Mouse (Mus musculus) embryonic facial prominence, embryonic 11.5 days (tissue): ENCODE measurements around the gene Mgat4d. TPM values are rescaled to one million over a fixed set of nuclear protein-coding genes. Genes with fewer than 3 reads are reported as not detected.
"Not testable (repeated sequence)": the region's sequence is repeated elsewhere in the genome, so short reads cannot be mapped to it uniquely, and the experiment has no call there.

Experiments used
- ATAC-seq: fragments of 200-750 bp; cut with Nextera tagmentation; replicated peaks from 2 replicates; pipeline ENCODE4 v1.8.0; 2017; ENCODE audit warnings: low read depth; ENCODE audit not compliant: insufficient number of reproducible peaks, low FRiP score, low TSS enrichment
- DNase-seq: peaks from one replicate; pipeline ENCODE4 v3.0.0-alpha.2; 2015; ENCODE audit warnings: low spot score
- H3K27ac ChIP-seq: fragments of 300-500 bp; sonication (generic); replicated peaks from 2 replicates; pipeline ENCODE4 v1.5.1; 2014; ENCODE audit warnings: mild to moderate bottlenecking, low read depth, low read length, control low read depth
- H3K27me3 ChIP-seq: fragments of 300-500 bp; sonication (generic); 2 replicates; pipeline ENCODE4 v1.6.1; 2014; ENCODE audit warnings: mild to moderate bottlenecking, low read length, moderate library complexity, mixed read lengths; ENCODE audit not compliant: control insufficient read depth, insufficient read depth
- H3K36me3 ChIP-seq: fragments of 300-500 bp; sonication (generic); replicated peaks from 2 replicates; pipeline ENCODE4 v1.6.1; 2014; ENCODE audit warnings: low read depth, mild to moderate bottlenecking, low read length, moderate library complexity, mixed read lengths; ENCODE audit not compliant: control insufficient read depth, insufficient read depth
- H3K4me1 ChIP-seq: fragments of 300-500 bp; sonication (generic); 2 replicates; pipeline ENCODE4 v1.6.1; 2014; ENCODE audit warnings: low read length, mixed read lengths; ENCODE audit not compliant: control insufficient read depth, insufficient read depth
- H3K4me2 ChIP-seq: fragments of 300-500 bp; sonication (generic); 2 replicates; pipeline ENCODE4 v1.6.1; 2014; ENCODE audit warnings: low read depth, mild to moderate bottlenecking, control low read depth, low read length, moderate library complexity
- H3K4me3 ChIP-seq: fragments of 300-500 bp; sonication (generic); 2 replicates; pipeline ENCODE4 v1.5.1; 2014; ENCODE audit warnings: low read depth, low read length, control low read depth
- H3K9ac ChIP-seq: fragments of 300-500 bp; sonication (generic); replicated peaks from 2 replicates; pipeline ENCODE4 v1.6.1; 2014; ENCODE audit warnings: mild to moderate bottlenecking, control low read depth, low read length
- H3K9me3 ChIP-seq: fragments of 300-500 bp; sonication (generic); replicated peaks from 2 replicates; pipeline ENCODE4 v1.6.1; 2016; ENCODE audit warnings: mild to moderate bottlenecking, low read length, inconsistent platforms, mixed read lengths; ENCODE audit not compliant: control insufficient read depth
- WGBS: fragments of 180-500 bp; shearing (Covaris S2); extraction: QIAGEN DNeasy Blood & Tissue Kit; methylation state at CpG from one replicate; pipeline ENCODE4 v1.1.7; 2014; 5-methylcytosine and 5-hydroxymethylcytosine counted together
- polyA plus RNA-seq: library from polyadenylated mRNA; unstranded; fragments of >200 nt; fragmentation: Nextera tagmentation; extraction: Ambion mirVana; gene quantifications from 2 replicates; pipeline ENCODE4 v1.2.1, GENCODE M21; 2014

The Mgat4d gene
- polyA plus RNA-seq, 1 experiment from 2014 or later, result not detected

DNA sequence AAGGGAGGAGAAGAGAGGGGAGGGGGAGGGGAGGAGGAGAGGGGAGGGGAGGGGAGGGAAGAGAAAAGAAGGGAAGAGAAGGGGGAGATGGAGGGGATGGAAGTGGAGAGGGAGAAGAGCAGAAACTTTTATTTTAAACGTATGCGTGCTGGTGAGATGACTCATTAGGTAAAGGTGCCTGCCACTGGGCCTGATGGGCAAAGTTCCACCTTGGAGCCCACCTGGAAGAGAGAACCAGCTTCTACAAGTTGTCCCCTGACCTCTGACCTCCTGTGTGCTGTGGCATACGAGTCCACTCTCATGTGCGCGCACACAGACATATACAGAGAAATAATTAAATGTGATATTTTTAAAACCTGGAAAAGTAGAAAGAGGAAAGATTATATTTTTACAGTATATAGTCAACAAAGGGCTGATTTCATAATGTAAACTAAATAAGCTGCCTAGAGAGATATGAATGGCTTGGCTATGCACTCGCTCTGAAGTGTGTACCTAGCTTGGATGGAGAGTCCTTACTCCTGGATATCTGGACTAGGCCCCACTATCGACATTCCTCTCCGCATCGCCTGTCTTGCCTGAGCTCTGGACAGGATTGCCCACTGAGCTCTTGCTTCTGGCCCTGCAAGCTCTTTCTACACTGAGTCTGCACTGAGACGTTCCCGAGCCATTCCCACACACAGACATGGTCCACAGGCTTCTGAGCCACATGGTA lies 70.7 kb downstream of the Mgat4d start:
- H3K36me3 ChIP-seq, result no peaks in the 10 kb centered on the region
- no peak overlapping the region for H3K4me3 ChIP-seq
- H3K9ac ChIP-seq, result no peak overlapping the region
- DNase-seq (no peak), ATAC-seq (no peak)
- no peaks in the 10 kb centered on the region for H3K27me3 ChIP-seq
- H3K4me2 ChIP-seq, result no peak overlapping the region
- H3K9me3 ChIP-seq, result no peaks in the 10 kb centered on the region
- H3K4me1 ChIP-seq, result no peaks in the 10 kb centered on the region
- H3K27ac ChIP-seq, result no peak overlapping the region
- WGBS, result 87% methylated on average over 11 of the region's 11 CpGs

DNA sequence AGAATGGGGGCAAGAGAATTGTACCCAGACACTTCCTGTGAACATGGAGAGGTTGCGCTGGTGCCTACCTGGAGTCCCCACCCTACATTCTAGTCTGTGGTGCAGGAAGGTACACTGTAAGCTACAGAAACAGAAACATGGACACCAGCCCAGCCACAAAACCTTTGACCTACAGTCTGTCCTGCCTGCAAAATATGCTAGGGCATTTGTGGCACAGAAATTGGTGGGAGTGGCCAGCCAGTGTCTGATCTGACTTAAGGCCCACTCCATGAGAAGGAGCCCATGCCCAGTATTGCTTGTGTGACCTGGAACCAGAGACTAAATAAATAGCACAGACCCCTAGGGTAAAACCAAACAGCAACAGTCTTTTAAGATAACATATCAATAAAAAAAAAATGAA lies 73.1 kb downstream of the Mgat4d start:
- ATAC-seq (no peak), DNase-seq (no peak)
- no peaks in the 10 kb centered on the region for H3K4me1 ChIP-seq
- H3K4me2 ChIP-seq, result no peak overlapping the region
- H3K4me3 ChIP-seq, result no peak overlapping the region
- no peak overlapping the region for H3K9ac ChIP-seq
- H3K36me3 ChIP-seq, result no peaks in the 10 kb centered on the region
- WGBS, result 95% methylated on average over 1 of the region's 1 CpGs
- no peak overlapping the region for H3K27ac ChIP-seq
- no peaks in the 10 kb centered on the region for H3K27me3 ChIP-seq
- no peaks in the 10 kb centered on the region for H3K9me3 ChIP-seq

- no peak overlapping the region for H3K9ac ChIP-seq
- H3K27me3 ChIP-seq, result no peaks in the 10 kb centered on the region
- 75% methylated on average over 13 of the region's 13 CpGs for WGBS
- no peak for DNase-seq
- no peaks in the 10 kb centered on the region for H3K36me3 ChIP-seq
- ATAC-seq, result no peak
- no peaks in the 10 kb centered on the region for H3K4me1 ChIP-seq
- H3K9me3 ChIP-seq, result no peaks in the 10 kb centered on the region
- no peak overlapping the region for H3K4me3 ChIP-seq
- no peak overlapping the region for H3K4me2 ChIP-seq
- H3K27ac ChIP-seq, result no peak overlapping the region
Measured at GRCm38 (mm10) chr8:83423032-83423825, 75.0 kb downstream of the Mgat4d start.

GRCm38 (mm10) chr8:83425202-83425601 lies 76.9 kb downstream of the Mgat4d start:
- ATAC-seq, result no peak
- H3K27ac ChIP-seq, result no peak overlapping the region
- no peak overlapping the region for H3K4me2 ChIP-seq
- no peak for DNase-seq
- no peak overlapping the region for H3K9ac ChIP-seq
- no peaks in the 10 kb centered on the region for H3K27me3 ChIP-seq
- no peaks in the 10 kb centered on the region for H3K9me3 ChIP-seq
- no peaks in the 10 kb centered on the region for H3K36me3 ChIP-seq
- no peak overlapping the region for H3K4me3 ChIP-seq
- 85% methylated on average over 6 of the region's 6 CpGs for WGBS
- H3K4me1 ChIP-seq, result no peaks in the 10 kb centered on the region

DNA sequence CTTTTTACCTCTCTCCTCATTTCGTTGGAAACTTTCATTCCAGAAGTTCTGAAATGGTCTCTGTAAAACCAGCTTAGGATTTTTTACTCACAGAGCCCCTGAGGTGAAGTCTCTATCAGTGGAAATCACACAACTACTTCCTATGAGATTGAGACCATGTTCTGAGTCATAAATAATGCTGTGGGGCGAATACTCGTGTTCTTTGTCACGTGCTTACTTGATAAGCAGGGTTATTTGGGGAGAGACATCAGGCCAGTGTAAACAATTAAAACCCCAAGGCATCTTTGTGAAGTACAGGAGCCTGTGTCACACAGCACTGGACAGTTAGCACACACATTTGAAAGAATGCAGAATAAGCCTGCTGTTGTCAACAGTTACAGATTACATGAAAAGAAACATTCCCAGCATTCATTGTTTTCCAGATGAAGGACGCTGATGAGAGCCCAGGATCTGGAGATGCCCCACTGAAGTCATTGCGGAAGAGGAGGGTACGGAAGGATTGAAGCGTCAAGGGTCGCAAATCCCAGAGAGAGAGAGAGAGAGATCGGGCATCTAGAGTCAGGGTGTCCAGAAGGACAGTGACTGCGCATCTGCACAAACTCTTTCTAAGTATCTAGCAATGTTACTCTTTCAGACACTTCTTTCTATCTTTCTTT lies 78.0 kb downstream of the Mgat4d start:
- H3K27me3 ChIP-seq, result no peaks in the 10 kb centered on the region
- H3K4me1 ChIP-seq, result no peaks in the 10 kb centered on the region
- WGBS, result 77% methylated on average over 11 of the region's 11 CpGs
- DNase-seq (no peak), ATAC-seq (no peak)
- no peak overlapping the region for H3K27ac ChIP-seq
- no peak overlapping the region for H3K4me2 ChIP-seq
- no peaks in the 10 kb centered on the region for H3K9me3 ChIP-seq
- no peak overlapping the region for H3K4me3 ChIP-seq
- H3K9ac ChIP-seq, result no peak overlapping the region
- H3K36me3 ChIP-seq, result no peaks in the 10 kb centered on the region

- Histone ChIP-seq H3K36me3 (no peaks in the 10 kb centered on the region), H3K4me3 (no peak overlapping the region), H3K4me2 (no peak overlapping the region), H3K27ac (no peak overlapping the region), H3K4me1 (no peaks in the 10 kb centered on the region), H3K9ac (no peak overlapping the region), H3K9me3 (no peaks in the 10 kb centered on the region), H3K27me3 (no peaks in the 10 kb centered on the region)
- DNase-seq (no peak), ATAC-seq (no peak)
- WGBS, result 81% methylated on average over 7 of the region's 7 CpGs
Measured at GRCm38 (mm10) chr8:83426949-83427348, 78.7 kb downstream of the Mgat4d start.

- not testable (repeated sequence) for H3K9ac ChIP-seq, H3K36me3 ChIP-seq, H3K27me3 ChIP-seq, H3K4me1 ChIP-seq, H3K4me3 ChIP-seq, DNase-seq, H3K9me3 ChIP-seq, H3K4me2 ChIP-seq, H3K27ac ChIP-seq, ATAC-seq
- WGBS, result 88% methylated on average over 3 of the region's 3 CpGs
Measured at GRCm38 (mm10) chr8:83428621-83429020, 80.3 kb downstream of the Mgat4d start.

- Histone ChIP-seq H3K4me3 (no peak overlapping the region), H3K4me2 (no peak overlapping the region), H3K27ac (no peak overlapping the region), H3K9me3 (no peaks in the 10 kb centered on the region), H3K4me1 (no peaks in the 10 kb centered on the region), H3K36me3 (no peaks in the 10 kb centered on the region), H3K9ac (no peak overlapping the region), H3K27me3 (no peaks in the 10 kb centered on the region)
- ATAC-seq (no peak), DNase-seq (no peak)
- WGBS, result 72% methylated on average over 4 of the region's 4 CpGs
Measured at GRCm38 (mm10) chr8:83429071-83429524, 80.8 kb downstream of the Mgat4d start.
